Mouse (Mus musculus) lung, adult 2 months (tissue): ENCODE data around the gene Zfp212.

Experiments
- CTCF ChIP-seq: fragments of 200-500 bp; IDR thresholded peaks from 2 replicates; pipeline ENCODE4 v1.5.1; 2011; ENCODE audit warnings: mild to moderate bottlenecking, low read length, control low read depth; ENCODE audit not compliant: insufficient read depth
- POLR2A ChIP-seq: fragments of 200-500 bp; IDR thresholded peaks from 2 replicates; pipeline ENCODE4 v1.6.1; 2011; ENCODE audit warnings: low read depth, mild to moderate bottlenecking, control low read depth, low read length, borderline replicate concordance; ENCODE audit errors: extremely low read depth

GRCm38 (mm10) chr6:47878133-47878514 is 42.2 kb upstream of the Zfp212 start:
- TF ChIP-seq POLR2A = no peak
- TF ChIP-seq CTCF = no peak
